Mouse (Mus musculus): ENCODE measurements at regions not wholly inside any gene's neighbourhood (a gene's known extent, or its start where the extent isn't known, plus 50 kb on each side); places are given as distances from the start of the nearest gene placed in this dataset.
A peak's percentile ranks its signal among the peaks of the same experiment; 100 is the strongest.

- DNase-seq (ENCODE audit: low spot score in 2 of 2), result no peak
Observed at GRCm38 (mm10) chr3:78412669-78413419, 873.5 kb downstream of the Rapgef2 start.

- no peak for DNase-seq (ENCODE audit: low spot score in 2 of 2)
Observed at GRCm38 (mm10) chr3:78411395-78411794, 874.9 kb downstream of the Rapgef2 start.

DNA sequence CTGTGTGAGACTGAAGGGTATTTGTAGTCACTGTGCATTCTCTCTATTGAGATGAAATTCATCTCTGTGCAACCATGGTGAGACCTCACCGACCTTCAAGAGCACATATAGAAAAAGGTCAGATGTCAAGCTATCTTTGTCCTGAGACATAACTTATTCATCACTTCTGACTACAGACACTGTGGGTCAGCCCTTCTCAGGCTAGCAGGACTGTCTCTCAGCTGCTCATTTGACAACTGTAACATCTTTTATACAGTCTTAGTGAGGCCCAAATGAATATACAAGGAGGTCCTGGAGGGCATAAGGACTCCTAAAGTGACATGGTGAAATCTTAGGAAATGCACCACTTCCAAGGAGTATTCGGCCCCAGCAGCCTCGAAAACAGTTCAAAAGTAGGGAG, 877.1 kb downstream of the Rapgef2 start:
- DNase-seq (ENCODE audit: low spot score in 2 of 2), result no peak

- DNase-seq (ENCODE audit: low spot score in 2 of 2), result no peak
Observed at GRCm38 (mm10) chr3:78405760-78406467, 880.4 kb downstream of the Rapgef2 start.

DNA sequence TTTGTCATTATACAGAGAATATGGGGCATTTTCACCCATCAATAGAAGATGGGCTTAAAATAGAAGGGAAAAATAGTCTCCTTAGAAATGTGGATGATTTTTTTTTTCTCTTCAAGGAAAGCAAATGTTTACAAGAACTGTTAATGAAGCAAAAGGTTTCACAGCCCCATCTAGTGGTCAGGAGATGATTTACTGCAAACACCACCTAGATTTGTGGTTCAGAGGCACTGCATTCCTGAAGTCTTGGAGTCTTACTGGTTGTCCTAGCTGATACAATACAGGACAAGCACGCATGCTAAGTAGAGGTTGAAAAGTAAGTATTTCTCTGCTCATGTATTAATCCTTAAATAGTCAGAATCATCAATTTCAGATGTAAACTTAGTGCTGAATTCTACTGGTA, 927.9 kb downstream of the Rapgef2 start:
- DNase-seq (ENCODE audit: low spot score in 2 of 2), result peak; percentile 15 to 77

DNA sequence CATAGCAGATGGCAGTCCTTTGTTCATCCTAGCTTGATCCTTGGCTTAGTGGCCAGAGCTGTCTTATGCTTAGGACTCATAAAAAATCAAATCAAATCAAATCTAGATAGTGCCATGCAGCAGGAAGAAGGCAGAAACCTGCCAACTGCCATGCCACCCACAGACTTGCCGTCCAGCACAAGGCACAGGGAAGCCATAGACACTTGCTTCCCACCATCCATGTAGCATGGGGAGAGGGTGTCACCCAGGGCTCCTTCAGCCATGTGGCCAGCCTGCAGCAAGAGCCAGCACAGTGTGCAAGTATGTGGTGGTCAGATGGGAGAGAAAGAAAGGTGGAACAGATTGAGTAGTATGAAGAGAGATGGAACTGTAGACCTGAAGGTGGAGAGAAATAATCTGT, 946.4 kb downstream of the Rapgef2 start:
- no peak for DNase-seq (ENCODE audit: low spot score in 2 of 2)

GRCm38 (mm10) chr3:78311630-78312406, 974.5 kb downstream of the Rapgef2 start:
- DNase-seq (ENCODE audit: low spot score in 2 of 2), result peak in 1 of 2 experiments; percentile 5

DNA sequence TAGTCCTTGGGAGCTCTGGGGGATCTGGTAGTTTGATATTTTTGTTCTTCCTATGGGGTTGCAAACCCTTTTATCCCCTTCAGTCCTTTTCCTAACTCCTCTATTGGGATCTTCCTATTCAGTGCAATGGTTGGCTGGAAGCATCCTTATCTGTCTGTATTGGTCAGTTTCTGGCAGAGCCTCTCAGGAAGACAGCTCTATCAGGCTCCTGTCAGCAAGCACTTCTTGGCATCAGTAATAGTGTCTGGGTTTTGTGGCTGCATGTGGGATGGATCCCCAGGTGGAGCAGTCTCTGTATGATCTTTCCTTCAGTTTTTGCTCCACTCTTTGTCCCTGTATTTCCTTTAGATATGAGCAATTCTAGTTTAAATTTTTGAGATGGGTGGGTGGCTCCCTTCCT, 985.8 kb downstream of the Rapgef2 start:
- no peak for DNase-seq (ENCODE audit: low spot score in 2 of 2)

GRCm38 (mm10) chr3:78291894-78292293, 994.4 kb downstream of the Rapgef2 start:
- DNase-seq (ENCODE audit: low spot score in 2 of 2), result no peak

- no peak for DNase-seq (ENCODE audit: low spot score in 2 of 2)
Observed at GRCm38 (mm10) chr3:78284071-78284470, 1002.2 kb downstream of the Rapgef2 start.

GRCm38 (mm10) chr3:78236920-78237319, 1049.4 kb downstream of the Rapgef2 start:
- peak in 1 of 2 experiments; percentile 1 for DNase-seq (ENCODE audit: low spot score in 2 of 2)

GRCm38 (mm10) chr3:78209729-78210128, 1076.6 kb downstream of the Rapgef2 start:
- no peak for DNase-seq (ENCODE audit: low spot score in 2 of 2)

DNA sequence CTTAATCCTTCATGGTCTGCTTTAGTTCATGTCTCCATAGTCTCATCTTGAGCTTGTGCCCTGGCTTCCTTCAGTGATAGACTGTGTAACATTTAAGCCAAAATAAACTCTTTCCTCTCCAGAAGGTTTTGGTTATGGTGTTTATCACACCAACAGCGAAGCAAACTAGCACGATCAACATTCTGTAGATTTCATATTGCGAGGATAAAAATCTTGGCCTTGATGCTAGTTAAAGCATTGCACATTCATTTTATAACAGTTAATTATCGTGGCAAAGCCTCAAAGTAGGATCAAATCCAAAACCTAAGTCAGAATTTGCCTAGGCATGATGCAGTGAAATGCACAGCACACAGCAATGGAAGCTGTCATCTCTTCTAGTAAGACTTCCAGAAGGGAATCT, 1123.7 kb downstream of the Rapgef2 start:
- no peak for DNase-seq (ENCODE audit: low spot score in 2 of 2)

DNA sequence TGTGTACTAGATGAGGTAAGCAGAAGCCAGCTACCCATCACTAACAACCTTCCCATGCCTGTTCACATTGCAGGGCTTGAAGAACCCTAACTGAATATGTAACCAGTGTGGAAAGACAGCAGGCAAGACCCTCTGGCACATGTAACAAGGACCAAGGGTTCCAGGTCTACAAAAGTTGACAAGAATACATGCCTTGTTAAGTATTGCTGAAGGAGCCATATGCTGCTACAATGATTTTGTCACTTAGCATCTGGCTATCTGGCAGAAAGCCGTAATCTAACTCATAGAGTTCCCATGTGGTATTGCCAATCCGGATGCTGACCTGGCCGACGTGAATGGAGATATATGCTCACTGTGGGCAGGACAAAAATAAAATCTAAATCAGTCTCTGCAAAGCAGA, 1127.9 kb downstream of the Rapgef2 start:
- DNase-seq (ENCODE audit: low spot score in 2 of 2), result peak; percentile 43 to 86
